Mouse (Mus musculus) left cerebral cortex, postnatal 14 days (tissue): ENCODE measurements around the gene Sfi1. TPM values are rescaled to one million over a fixed set of nuclear protein-coding genes. Genes with fewer than 3 reads are reported as not detected.
"Not testable (repeated sequence)": the region's sequence is repeated elsewhere in the genome, so short reads cannot be mapped to it uniquely, and the experiment has no call there.

Source experiments
- DNase-seq, 2 experiments: peaks; one replicate each; pipeline ENCODE4 v3.0.0; 2021 to 2022; ENCODE audit warnings: low spot score in 2 of 2, mixed read lengths in 1 of 2
- intact Hi-C: fragments of 180-260 bp; cut with DNase I; formaldehyde crosslinking; loops from one replicate; pipeline ENCODE4 v1.15.1; 2025
- long read RNA-seq, 2 experiments: library from polyadenylated mRNA; stranded (forward); transcript quantifications; one replicate each; pipeline ENCODE4 v2.0.0; 2021
- total RNA-seq, 2 experiments: library from RNA; stranded (reverse); gene quantifications; 2 replicates each; pipeline ENCODE4 v1.2.3; 2021

The Sfi1 gene
- 10 to 100 TPM; 43.2 to 49.5 TPM for total RNA-seq
- long read RNA-seq, experiment 1, partial matches to known transcripts = 2 of 28 reads
- long read RNA-seq, experiment 1, other reads (novel, unspliced or antisense) = 23 of 28 reads
- long read RNA-seq, experiment 2, partial matches to known transcripts = 4 of 29 reads
- long read RNA-seq, experiment 2, other reads (novel, unspliced or antisense) = 23 of 29 reads

GRCm38 (mm10) chr11:3193363-3193762 is at the start of gene Sfi1:
Gene Sfi1 (minus strand): TSS chr11:3193463.
- intact Hi-C loops = no loop called here
- no peak for DNase-seq

GRCm38 (mm10) chr11:3242395-3242794 is 49.1 kb upstream of the Sfi1 start:
- intact Hi-C loops = no loop called here
- no peak for DNase-seq

DNA sequence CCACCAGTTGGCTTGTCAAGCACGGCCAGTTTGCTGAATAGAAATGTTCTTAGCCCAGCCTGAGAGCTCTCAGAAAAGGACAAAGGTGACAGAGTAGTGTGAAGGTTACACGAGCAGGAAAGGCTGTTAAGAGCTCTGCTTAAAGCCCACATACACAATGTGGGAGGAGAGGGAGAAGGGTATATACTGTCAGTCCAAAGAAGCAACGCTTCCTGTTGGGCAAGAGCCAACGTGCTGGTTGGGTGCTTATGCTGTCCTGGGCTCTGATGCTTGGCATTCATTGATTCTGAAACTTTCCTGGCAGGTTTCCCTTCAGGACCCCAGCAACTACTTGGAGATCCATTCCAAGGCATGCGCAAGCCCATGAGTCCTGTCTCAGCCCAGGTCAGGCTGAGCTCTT is 42.0 kb upstream of the Sfi1 start:
- intact Hi-C loops = no loop called here
- no peak for DNase-seq

DNA sequence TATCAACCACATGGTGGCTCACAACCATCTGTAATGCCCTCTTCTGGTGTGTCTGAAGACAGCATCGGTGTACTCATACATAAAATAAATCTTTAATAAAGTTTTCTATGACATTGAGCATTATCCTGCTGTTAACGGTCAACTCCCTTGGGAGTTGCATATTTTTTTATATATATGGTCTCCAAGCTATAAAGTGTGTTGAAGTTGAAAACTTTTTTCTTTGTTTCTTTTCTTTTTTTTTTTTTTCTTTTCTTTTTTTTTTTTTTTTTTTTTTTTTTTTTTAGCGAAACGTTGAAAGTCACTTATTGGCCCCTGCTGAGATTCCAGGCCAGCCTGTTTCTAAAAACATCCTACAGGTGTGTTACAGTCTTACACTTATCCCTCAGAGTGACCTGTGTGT is 40.4 kb upstream of the Sfi1 start:
- intact Hi-C loops = no loop called here
- DNase-seq = no peak

DNA sequence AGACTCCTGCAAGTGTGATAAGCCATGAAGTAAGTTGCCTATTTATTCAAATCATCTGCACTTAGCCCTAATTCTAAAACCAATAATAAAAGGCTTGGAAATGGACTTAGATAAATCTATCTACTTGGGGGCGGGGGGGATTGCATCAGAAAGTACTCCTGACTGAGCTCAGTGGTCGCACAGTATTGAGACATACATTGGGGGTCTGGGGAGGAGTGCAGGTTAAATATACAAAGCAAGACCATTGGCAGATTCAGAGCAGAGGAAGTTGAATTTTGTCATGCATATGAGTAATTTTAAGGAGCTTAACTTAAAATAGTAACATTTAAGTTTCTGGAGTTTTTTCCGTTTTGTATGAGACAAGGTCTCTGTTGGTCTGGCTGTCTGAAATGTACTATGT is 39.0 kb upstream of the Sfi1 start:
- no peak for DNase-seq
- intact Hi-C loops = no loop called here

GRCm38 (mm10) chr11:3227113-3227512 is 33.9 kb upstream of the Sfi1 start:
- intact Hi-C loops = no loop called here
- no peak for DNase-seq

- intact Hi-C loops = loop anchor here (5.0 kb wide), 1 partner anchor 34 kb away; no protein-coding TSS in a partner anchor
- no peak for DNase-seq
Measured at GRCm38 (mm10) chr11:3223105-3223504, 29.8 kb upstream of the Sfi1 start.

DNA sequence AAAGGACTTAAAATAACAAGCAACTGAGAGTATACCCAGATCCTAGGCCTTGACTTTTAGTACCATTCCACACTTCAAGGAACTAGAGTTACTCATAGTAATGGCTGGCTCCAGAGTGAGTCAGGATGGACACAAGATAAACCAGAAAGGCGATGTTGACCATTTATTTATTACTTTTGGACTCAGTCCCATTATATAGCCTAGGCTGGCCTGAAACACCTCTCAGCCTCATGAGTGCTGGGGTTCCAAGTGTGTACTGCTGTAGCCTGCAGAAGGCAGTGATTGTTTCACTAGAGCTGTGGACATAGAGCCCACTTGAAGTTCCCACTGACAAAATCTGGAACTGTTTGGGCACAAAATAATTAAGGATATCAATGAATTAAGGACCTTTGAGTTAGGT is 19.3 kb upstream of the Sfi1 start:
- intact Hi-C loops = no loop called here
- DNase-seq = no peak

DNA sequence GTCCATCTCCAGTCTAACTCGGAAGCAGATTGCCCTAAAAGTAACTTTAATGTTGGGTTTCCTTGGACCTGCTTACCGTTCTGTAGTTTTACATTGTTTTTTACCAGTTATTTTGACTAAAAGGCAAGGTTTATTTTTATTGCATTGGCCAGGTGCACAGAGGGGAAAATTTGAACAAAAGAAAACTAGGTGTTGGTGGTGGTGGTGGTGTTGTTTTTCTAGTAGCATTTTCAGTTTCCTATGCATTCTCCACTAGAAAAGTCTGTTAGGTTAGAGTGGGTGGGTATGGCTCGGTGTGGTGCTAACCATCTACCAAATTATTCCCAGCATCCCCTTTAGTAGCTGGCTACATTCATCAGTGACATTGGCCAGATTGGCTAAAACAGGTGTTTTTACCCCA is 13.5 kb upstream of the Sfi1 start:
- DNase-seq = no peak
- intact Hi-C loops = no loop called here

DNA sequence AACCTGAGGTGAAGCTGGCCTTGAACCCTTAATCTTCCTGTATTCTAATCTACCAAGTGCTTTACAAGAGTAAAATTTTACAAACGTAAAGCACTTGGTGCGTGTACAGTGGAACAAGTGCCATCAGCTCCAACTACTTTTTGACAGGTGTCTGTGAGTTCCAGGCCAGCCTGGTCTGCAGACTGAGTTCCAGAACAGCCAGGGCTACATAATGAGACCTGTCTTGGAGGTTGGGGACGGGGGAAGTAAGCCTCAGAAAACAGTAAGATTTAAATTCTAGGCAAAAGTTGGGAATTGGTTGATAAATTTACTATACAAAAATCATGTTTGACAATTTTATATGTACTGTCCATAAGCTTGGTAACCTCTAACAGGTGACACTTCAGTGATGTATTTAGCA is 11.9 kb upstream of the Sfi1 start:
- intact Hi-C loops = no loop called here
- no peak for DNase-seq

- no peak for DNase-seq
- intact Hi-C loops = no loop called here
Measured at GRCm38 (mm10) chr11:3203771-3204170, 10.5 kb upstream of the Sfi1 start.

- DNase-seq = peak; percentile 19 to 38
- intact Hi-C loops = no loop called here
Measured at GRCm38 (mm10) chr11:3202781-3203441, 9.6 kb upstream of the Sfi1 start.

GRCm38 (mm10) chr11:3202231-3202701 is 9.0 kb upstream of the Sfi1 start, which contains the start of gene Eif4enif1:
Gene Eif4enif1 (plus strand): TSS chr11:3202392.
- intact Hi-C loops = no loop called here
- DNase-seq = peak; percentile 86 to 88

DNA sequence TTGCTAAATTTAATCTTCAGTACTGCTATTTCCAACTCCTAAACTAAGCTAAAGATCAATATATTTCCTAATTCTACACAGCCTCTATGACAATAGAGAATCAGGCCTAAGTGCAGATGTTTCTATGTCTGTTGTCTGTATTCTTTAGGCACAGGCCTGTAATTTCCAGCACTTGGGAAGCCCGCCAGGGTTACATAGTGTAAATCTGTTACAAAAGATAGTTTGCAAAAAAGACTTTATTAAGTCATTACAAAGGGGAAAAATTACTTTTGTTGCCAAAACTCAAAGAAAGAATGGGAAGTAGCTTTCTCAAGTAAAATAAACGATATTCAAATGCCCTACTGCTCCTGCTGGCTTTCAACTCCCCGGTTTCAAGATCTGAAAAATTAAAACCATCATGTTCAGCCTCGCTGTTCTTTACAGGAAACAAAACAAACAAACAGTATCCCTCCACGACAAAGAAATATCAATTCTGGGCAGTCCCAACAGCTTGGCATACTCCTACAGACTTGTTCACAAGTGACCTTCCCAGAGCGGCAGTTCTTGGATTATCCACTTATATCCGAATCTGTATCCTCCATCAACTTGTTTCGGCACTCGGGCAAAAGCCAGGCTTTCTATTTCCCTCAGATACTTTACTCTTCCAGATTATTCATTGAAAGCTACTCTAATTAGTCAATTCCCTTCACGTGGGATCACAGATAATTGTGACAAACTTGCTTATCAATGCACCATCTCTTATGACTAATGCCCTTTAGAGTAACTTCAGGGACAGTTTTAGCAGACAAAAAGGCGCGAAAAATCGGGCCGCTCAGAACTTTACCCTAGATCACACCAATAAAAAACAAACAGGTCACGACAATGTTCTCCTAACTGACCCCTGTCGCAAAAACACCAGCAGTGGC is 8.3 kb upstream of the Sfi1 start:
- intact Hi-C loops = no loop called here
- DNase-seq = no peak

DNA sequence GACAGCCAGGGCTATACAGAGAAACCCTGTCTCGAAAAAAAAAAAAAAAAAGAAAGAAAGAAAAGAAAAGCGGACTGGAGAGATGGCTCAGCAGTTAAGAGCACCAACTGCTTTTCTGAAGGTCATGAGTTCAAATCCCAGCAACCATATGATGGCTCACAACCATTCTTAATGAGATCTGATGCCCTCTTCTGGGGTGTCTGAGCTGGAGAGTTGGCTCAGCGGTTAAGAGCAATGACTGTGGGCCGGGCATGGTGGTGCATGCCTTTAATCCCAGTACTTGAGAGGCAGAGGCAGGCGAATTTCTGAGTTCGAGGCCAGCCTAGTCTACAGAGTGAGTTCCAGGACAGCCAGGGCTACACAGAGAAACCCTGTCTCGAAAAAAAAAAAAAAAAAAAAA is 7.4 kb upstream of the Sfi1 start:
- intact Hi-C loops, DNase-seq: not testable (repeated sequence)

DNA sequence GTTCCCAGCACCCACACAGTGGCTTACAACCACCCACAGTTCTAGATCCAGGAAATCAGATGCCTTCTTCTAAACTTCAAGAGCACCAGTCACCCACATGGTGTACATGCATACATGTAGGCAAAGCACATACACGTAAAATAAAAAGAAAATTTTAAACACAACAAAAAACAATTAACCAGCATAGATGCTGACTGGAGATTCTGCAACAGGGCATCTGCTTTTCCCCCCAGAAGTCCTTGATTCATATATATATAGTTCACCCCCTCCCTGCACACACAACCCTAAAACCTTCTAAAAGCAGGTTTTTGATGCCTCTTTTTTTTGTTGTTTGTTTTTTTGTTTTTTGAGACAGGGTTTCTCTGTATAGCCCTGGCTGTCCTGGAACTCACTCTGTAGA is 10.6 kb downstream of the Sfi1 start:
- intact Hi-C loops, DNase-seq: not testable (repeated sequence)

- DNase-seq, intact Hi-C loops: not testable (repeated sequence)
Measured at GRCm38 (mm10) chr11:3181971-3182370, 11.3 kb downstream of the Sfi1 start.

DNA sequence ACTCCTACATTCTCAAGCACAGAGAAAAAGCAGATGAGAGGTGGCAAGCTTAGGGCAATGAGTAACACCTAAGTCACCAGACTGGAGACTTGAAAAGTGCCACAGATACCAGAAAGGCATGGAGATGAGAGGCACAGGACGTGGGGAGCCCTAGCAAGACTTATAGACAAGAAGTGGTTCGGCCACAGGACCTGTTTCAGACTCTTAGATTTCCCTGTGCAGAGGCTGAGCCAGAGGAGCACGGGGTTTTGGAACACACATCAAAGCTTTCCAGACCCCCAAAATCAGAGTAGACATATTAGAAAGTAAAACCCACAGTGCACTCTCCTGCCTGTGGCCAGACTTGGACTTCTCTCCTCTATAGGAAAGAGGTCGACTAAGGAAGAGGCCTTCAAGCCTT is 12.0 kb downstream of the Sfi1 start:
- DNase-seq = peak; percentile 74 to 79
- intact Hi-C loops = not testable (repeated sequence)

- intact Hi-C loops, DNase-seq: not testable (repeated sequence)
Measured at GRCm38 (mm10) chr11:3180510-3181160, 12.6 kb downstream of the Sfi1 start.

DNA sequence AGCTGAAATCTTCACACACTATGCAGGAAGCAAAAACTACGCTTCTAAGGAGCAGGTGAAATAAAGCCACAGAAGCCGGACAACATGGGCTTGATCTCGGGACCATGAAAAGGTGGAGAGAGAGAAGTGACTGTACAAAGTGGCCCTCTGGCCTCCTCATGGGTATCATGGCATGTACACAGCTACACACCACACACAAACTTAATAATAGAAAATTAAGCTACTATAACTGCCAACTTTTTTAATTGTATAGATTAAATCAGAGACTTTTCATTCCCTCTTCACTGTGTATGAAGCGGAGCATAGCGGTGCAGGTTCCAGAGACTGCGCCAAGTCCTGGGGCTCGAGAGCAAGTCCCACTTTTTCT is 13.6 kb downstream of the Sfi1 start:
- peak in 1 of 2 experiments; percentile 59 for DNase-seq
- intact Hi-C loops = not testable (repeated sequence)
